Mouse (Mus musculus) stomach, postnatal 0 days (tissue): ENCODE data around the gene Cep170.

Experiments used
- CTCF ChIP-seq: IDR thresholded peaks from 2 replicates; pipeline ENCODE4 v1.5.1; 2016; ENCODE audit warnings: antibody characterized with exemption, low read depth, mild to moderate bottlenecking, moderate library complexity
- EP300 ChIP-seq: optimal IDR thresholded peaks from 2 replicates; pipeline ENCODE3; 2016; ENCODE audit warnings: antibody characterized with exemption

DNA sequence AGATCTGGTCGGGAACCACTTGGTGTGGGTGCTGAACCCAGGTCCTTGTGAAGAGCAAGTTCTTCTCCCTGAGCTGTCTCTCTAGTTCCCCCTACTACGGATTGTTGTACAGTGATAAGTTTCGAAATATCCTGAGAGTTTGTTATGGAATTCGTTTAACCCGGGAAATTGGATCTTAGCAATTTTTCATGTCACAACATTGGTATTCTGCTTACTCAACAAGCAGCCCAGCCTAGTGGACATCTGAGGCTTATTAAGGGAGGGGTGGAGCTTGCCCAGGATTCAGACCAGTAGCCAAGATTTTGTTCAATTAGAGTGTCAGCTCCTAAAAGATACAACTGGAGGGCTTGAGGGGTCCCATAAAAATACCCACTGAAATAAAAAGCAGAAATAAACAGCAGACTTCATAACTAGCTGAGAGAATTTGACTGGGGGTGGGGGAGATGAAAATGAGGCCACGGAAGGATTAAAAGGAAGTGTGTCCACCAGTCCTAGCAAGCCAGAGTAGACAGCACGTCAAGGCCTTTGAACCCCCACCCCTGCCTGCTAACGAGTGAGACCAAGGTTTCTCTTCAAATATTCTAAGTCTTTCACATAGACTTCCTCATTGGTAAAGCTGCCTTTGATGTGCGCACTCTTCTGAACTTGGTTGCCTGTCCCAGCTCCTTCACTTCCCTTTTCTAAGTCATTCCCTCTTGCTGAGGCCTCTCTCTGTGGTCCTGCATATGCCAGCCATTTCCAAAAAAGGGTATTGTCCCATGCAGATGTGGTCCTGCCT is 39.1 kb upstream of the Cep170 start:
- TF ChIP-seq CTCF (no peak), EP300 (no peak)
